Mouse (Mus musculus) neural tube, embryonic 14.5 days (tissue): ENCODE data around the gene Lpin2. TPM values are rescaled to one million over a fixed set of nuclear protein-coding genes. Genes with fewer than 3 reads are reported as not detected.

Source experiments
- ATAC-seq: fragments of 200-750 bp; cut with Nextera tagmentation; 2 replicates; pipeline ENCODE4 v1.8.0; 2017; ENCODE audit warnings: low read depth, mild to moderate bottlenecking, moderate TSS enrichment, moderate library complexity
- H3K27ac ChIP-seq: fragments of 300-500 bp; sonication (generic); 2 replicates; pipeline ENCODE4 v1.5.1; 2014; ENCODE audit warnings: low read depth, mild to moderate bottlenecking, control low read depth, low read length, moderate library complexity, mixed read lengths
- H3K27me3 ChIP-seq: fragments of 300-500 bp; sonication (generic); 2 replicates; pipeline ENCODE4 v1.6.1; 2014; ENCODE audit warnings: low read length; ENCODE audit not compliant: control insufficient read depth, insufficient read depth
- H3K36me3 ChIP-seq: fragments of 300-500 bp; sonication (generic); 2 replicates; pipeline ENCODE4 v1.6.1; 2014; ENCODE audit warnings: low read length, mixed read lengths; ENCODE audit not compliant: control insufficient read depth, insufficient read depth
- H3K4me1 ChIP-seq: fragments of 300-500 bp; sonication (generic); 2 replicates; pipeline ENCODE4 v1.6.1; 2014; ENCODE audit warnings: low read length; ENCODE audit not compliant: control insufficient read depth, insufficient read depth
- H3K4me2 ChIP-seq: fragments of 300-500 bp; sonication (generic); 2 replicates; pipeline ENCODE4 v1.6.1; 2014; ENCODE audit warnings: mild to moderate bottlenecking, low read depth, low read length, control low read depth
- H3K4me3 ChIP-seq: fragments of 300-500 bp; sonication (generic); 2 replicates; pipeline ENCODE4 v1.5.1; 2014; ENCODE audit warnings: low read depth, low read length, control low read depth, mixed read lengths
- H3K9ac ChIP-seq: fragments of 300-500 bp; sonication (generic); replicated peaks from 2 replicates; pipeline ENCODE4 v1.6.1; 2014; ENCODE audit warnings: low read depth, mild to moderate bottlenecking, control low read depth, low read length, mixed read lengths
- H3K9me3 ChIP-seq: fragments of 300-500 bp; sonication (generic); 2 replicates; pipeline ENCODE4 v1.6.1; 2016; ENCODE audit warnings: low read length; ENCODE audit not compliant: control insufficient read depth
- WGBS: fragments of 180-500 bp; shearing (Covaris S2); extraction: QIAGEN DNeasy Blood & Tissue Kit; methylation state at CpG from one replicate; pipeline ENCODE4 v1.1.7; 2014; 5-methylcytosine and 5-hydroxymethylcytosine counted together
- polyA plus RNA-seq: library from polyadenylated mRNA; unstranded; fragments of >200 nt; fragmentation: Nextera tagmentation; extraction: Ambion mirVana; gene quantifications from 2 replicates; pipeline ENCODE4 v1.2.1, GENCODE M21; 2014

Lpin2 gene
- polyA plus RNA-seq, 1 experiment from 2014 or later = 52.4 TPM

GRCm38 (mm10) chr17:71256068-71256615, 73.8 kb downstream of the Lpin2 start:
- H3K9ac ChIP-seq = no peak overlapping the region
- H3K4me1 ChIP-seq = no peaks in the 10 kb centered on the region
- no peak overlapping the region for H3K27ac ChIP-seq
- ATAC-seq = no peak
- no peaks in the 10 kb centered on the region for H3K9me3 ChIP-seq
- H3K4me2 ChIP-seq = no peak overlapping the region
- no peaks in the 10 kb centered on the region for H3K36me3 ChIP-seq
- no peaks in the 10 kb centered on the region for H3K27me3 ChIP-seq
- 77% methylated on average over 14 of the region's 14 CpGs for WGBS
- no peak overlapping the region for H3K4me3 ChIP-seq

DNA sequence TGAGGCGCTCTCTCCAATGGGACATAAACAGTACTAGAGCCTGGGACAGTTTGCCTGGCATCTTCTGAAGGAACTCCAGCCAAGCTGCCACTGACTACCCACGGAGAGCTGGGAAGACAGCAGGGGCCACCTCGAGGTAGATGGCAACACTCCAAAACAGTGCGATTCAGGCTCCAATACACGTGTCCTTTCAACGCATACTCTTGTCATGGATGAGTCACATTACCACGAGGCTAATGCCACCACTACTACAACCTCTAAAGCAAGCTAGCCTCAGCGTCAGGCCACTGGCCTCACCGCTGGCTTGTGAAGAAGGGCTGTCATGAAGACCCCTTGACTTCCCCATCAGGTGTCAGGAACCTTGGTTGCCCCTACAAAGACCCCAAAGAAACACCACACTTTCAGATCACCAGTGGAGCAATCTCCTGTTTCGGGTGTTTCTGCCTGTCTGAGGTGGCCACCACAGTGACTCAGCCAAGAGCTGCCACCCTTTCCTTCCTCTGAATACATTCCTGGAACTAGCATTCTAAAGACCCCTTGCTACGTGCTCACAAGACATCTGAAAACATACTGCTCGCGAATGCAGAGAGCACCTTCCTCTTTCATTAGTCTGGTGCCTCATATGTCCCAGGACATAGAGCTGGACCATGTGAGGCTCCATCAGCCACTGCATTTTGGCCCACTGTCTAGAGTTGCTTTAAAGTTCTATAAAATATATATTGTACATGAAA, 74.6 kb downstream of the Lpin2 start:
- 90% methylated on average over 13 of the region's 13 CpGs for WGBS
- H3K9ac ChIP-seq = no peak overlapping the region
- no peak overlapping the region for H3K27ac ChIP-seq
- H3K36me3 ChIP-seq = no peaks in the 10 kb centered on the region
- H3K4me3 ChIP-seq = no peak overlapping the region
- no peak overlapping the region for H3K4me2 ChIP-seq
- H3K27me3 ChIP-seq = no peaks in the 10 kb centered on the region
- H3K4me1 ChIP-seq = no peaks in the 10 kb centered on the region
- H3K9me3 ChIP-seq = no peaks in the 10 kb centered on the region
- no peak for ATAC-seq

DNA sequence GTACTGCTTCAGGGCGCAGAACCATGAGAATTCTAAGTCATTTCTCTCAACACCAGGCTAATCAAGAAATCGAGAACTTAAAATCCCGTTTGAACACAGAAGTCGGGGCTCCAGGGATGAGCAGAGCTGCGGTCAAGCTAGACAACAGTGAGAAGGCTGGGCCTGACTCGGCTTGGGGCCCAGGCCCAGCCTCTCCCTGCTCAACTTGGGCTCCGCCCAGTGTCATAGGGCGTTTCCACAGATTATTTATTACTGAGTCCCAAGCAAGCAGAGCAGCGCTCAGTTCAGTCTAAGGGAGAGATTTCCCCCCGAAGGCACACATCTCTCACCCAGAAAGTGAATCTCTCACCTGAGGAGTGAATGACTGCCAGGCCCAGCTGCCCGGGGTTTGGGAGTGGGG, 77.4 kb downstream of the Lpin2 start:
- no peaks in the 10 kb centered on the region for H3K36me3 ChIP-seq
- H3K4me3 ChIP-seq = no peak overlapping the region
- no peak for ATAC-seq
- no peaks in the 10 kb centered on the region for H3K4me1 ChIP-seq
- H3K4me2 ChIP-seq = no peak overlapping the region
- WGBS = 74% methylated on average over 11 of the region's 11 CpGs
- no peak overlapping the region for H3K27ac ChIP-seq
- no peak overlapping the region for H3K9ac ChIP-seq
- no peaks in the 10 kb centered on the region for H3K27me3 ChIP-seq
- H3K9me3 ChIP-seq = no peaks in the 10 kb centered on the region

DNA sequence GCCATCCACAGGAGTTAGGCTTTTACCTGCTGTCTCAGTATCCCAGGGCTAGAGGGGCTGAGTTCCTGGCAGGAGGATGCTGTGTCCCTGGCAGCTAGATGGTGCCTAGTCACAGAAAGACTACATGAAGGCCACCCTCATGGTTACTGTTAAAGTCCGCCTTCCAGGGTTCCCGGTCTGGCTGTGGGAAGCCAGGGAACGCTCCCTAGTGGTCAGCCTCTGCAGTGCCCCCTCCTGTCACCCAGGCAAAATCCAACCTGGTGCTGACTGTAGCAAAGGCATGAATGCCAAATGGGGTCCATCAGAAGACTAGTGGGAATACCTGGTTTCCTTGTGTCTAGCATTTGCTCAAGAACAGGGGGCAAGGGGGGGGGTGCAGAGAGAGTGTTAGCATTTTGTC, 78.3 kb downstream of the Lpin2 start:
- no peak for ATAC-seq
- no peaks in the 10 kb centered on the region for H3K4me1 ChIP-seq
- H3K4me2 ChIP-seq = no peak overlapping the region
- no peak overlapping the region for H3K9ac ChIP-seq
- H3K9me3 ChIP-seq = no peaks in the 10 kb centered on the region
- H3K4me3 ChIP-seq = no peak overlapping the region
- WGBS = 52% methylated on average over 3 of the region's 3 CpGs
- no peak overlapping the region for H3K27ac ChIP-seq
- no peaks in the 10 kb centered on the region for H3K36me3 ChIP-seq
- no peaks in the 10 kb centered on the region for H3K27me3 ChIP-seq

DNA sequence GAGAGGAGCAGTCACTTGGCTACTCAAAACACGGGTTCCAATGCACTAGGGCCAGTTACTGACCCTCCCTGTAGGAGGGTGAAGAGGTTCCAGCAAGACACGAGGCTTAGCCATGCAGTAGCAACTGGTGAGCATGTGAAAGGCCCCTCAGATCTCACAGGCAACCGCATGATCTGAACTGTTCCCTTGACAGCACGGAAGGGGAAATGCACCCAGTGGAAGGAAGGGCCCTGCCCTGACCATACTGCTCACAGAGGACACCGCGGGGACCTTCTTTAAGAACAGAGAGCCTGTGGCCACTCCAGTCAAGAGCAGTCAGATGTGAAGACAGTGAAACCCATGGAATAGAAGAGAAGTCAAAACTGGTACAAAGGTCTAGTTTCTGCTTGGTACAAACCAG, 80.8 kb downstream of the Lpin2 start:
- H3K4me3 ChIP-seq = no peak overlapping the region
- no peaks in the 10 kb centered on the region for H3K27me3 ChIP-seq
- H3K9ac ChIP-seq = no peak overlapping the region
- ATAC-seq = no peak
- H3K4me1 ChIP-seq = no peaks in the 10 kb centered on the region
- H3K27ac ChIP-seq = no peak overlapping the region
- no peak overlapping the region for H3K4me2 ChIP-seq
- WGBS = 89% methylated on average over 6 of the region's 6 CpGs
- no peaks in the 10 kb centered on the region for H3K36me3 ChIP-seq
- H3K9me3 ChIP-seq = no peaks in the 10 kb centered on the region

GRCm38 (mm10) chr17:71264739-71265138, 82.4 kb downstream of the Lpin2 start:
- no peaks in the 10 kb centered on the region for H3K4me1 ChIP-seq
- no peaks in the 10 kb centered on the region for H3K27me3 ChIP-seq
- no peak overlapping the region for H3K9ac ChIP-seq
- no peaks in the 10 kb centered on the region for H3K9me3 ChIP-seq
- H3K4me2 ChIP-seq = no peak overlapping the region
- WGBS = 91% methylated on average over 4 of the region's 4 CpGs
- ATAC-seq = no peak
- H3K36me3 ChIP-seq = no peaks in the 10 kb centered on the region
- no peak overlapping the region for H3K4me3 ChIP-seq
- no peak overlapping the region for H3K27ac ChIP-seq

DNA sequence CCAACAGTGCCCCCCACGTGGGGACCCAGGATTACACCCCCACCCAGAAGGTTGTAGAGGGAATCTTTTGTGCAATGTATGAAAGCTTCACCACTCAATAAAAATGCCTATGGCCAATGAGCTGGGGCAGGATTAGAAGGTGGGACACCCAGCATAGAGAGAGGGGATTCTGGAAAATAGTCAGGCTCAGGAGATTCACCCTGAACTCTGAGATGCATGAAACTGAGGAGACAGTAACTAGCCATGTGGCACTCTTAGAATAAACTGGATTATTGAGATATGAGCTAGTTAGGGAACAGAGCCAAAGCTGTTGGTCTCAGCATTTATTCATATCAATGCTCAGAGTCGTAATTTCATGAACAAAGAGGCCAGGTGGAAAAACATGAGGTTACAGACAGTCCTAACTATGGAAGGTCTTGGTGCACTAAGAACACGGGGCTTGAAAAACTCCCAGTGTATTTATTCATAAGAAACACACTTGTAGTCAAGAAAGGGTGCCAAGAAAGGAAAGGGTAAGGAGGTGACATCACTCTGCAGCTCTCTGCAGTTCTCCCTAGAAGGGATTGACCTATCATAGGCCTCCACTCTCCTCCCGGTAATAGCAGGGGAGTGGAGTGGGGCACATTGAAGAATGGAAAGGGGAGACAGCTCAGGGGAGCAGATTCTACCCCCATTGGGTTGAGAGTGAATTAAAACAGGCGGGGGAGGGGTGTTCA, 83.1 kb downstream of the Lpin2 start:
- no peak for ATAC-seq
- no peaks in the 10 kb centered on the region for H3K36me3 ChIP-seq

GRCm38 (mm10) chr17:71267374-71267773, 85.0 kb downstream of the Lpin2 start:
- no peak overlapping the region for H3K4me2 ChIP-seq
- H3K27ac ChIP-seq = no peak overlapping the region
- H3K9ac ChIP-seq = no peak overlapping the region
- H3K27me3 ChIP-seq = no peaks in the 10 kb centered on the region
- no peak for ATAC-seq
- H3K4me3 ChIP-seq = no peak overlapping the region
- WGBS = 88% methylated on average over 8 of the region's 8 CpGs
- H3K9me3 ChIP-seq = no peaks in the 10 kb centered on the region
- H3K36me3 ChIP-seq = no peaks in the 10 kb centered on the region
- no peaks in the 10 kb centered on the region for H3K4me1 ChIP-seq

More for the DNA sequence above, 83.1 kb downstream of the Lpin2 start:
- WGBS = 77% methylated on average over 5 of the region's 5 CpGs
- no peak overlapping the region for H3K9ac ChIP-seq
- H3K27me3 ChIP-seq = no peaks in the 10 kb centered on the region
- no peaks in the 10 kb centered on the region for H3K9me3 ChIP-seq
- no peaks in the 10 kb centered on the region for H3K4me1 ChIP-seq
- no peak overlapping the region for H3K27ac ChIP-seq
- H3K4me3 ChIP-seq = no peak overlapping the region
- H3K4me2 ChIP-seq = no peak overlapping the region

DNA sequence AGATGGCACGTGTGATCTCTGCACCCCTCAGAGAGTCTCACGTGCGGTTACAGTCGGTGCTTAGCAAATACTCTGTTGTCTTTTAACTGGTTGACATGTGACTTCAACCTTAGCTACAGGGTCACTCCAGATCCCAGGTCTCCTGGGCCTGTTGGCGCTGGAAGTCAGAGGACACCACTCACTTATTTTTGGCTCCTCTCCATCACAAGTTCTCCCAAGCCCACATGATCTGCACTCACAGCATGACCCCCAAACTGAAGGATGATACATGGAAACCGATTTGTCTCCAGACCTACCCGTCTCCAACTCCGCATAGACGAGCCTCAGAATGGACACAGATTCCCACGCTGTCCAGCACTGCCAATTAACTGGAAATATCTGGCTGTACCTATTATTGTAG, 85.8 kb downstream of the Lpin2 start:
- 89% methylated on average over 10 of the region's 10 CpGs for WGBS
- Histone ChIP-seq H3K27me3 (no peaks in the 10 kb centered on the region), H3K4me2 (no peak overlapping the region), H3K27ac (no peak overlapping the region), H3K36me3 (no peaks in the 10 kb centered on the region), H3K4me1 (no peaks in the 10 kb centered on the region), H3K9ac (no peak overlapping the region), H3K4me3 (no peak overlapping the region), H3K9me3 (no peaks in the 10 kb centered on the region)
- no peak for ATAC-seq
